Mouse (Mus musculus) T-cell, adult 66 days (primary cell): ENCODE results near the gene Ssna1. TPM values are rescaled to one million over a fixed set of nuclear protein-coding genes. Genes with fewer than 3 reads are reported as not detected.

Experiments used
- total RNA-seq, 2 experiments: library from RNA; stranded (reverse); gene quantifications; 3 replicates in 1 of 2; 4 replicates in 1 of 2; pipeline ENCODE4 v1.2.4; 2023

Gene Ssna1
- 10 to 100 TPM; 43.8 to 45.5 TPM for total RNA-seq

DNA sequence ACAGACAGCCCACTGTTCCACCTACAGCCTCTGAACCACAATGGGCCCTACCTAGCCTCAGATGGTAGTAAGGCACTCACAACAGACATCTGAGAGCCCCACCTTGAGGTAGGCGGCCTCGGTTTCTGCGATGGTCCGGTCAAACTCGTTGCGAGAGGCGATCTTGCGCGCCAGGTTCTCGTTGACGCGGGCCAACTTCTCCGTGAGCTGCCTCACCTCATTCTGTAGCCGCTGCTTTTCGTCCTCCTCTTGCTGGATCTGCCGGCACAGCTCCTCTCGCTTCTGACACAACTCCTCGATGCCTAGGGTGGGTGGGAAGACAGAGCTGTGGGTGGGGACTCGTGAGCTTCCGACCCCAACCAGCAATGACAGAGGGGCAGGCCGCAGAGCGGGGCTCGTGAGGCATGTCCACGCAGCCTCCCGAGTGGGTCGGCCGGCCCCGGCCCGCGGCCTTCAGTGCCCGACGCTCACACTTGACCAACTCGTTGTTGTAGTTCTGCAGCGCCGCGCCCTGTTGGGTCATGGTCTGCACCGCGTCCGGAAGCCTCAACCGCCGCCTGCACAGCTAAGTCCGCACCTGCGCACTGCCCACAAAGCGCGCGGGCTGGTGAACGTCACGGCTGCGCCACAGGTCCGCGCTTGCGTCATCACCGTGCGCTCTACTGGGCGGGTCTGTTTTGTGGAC lies at the start of gene Ssna1, which contains the start of gene Anapc2:
Gene Ssna1 (minus strand): TSS at position 612 of the 685 bp plus-strand sequence.
Gene Anapc2 (plus strand): TSS at position 652 of the 685 bp plus-strand sequence.

DNA sequence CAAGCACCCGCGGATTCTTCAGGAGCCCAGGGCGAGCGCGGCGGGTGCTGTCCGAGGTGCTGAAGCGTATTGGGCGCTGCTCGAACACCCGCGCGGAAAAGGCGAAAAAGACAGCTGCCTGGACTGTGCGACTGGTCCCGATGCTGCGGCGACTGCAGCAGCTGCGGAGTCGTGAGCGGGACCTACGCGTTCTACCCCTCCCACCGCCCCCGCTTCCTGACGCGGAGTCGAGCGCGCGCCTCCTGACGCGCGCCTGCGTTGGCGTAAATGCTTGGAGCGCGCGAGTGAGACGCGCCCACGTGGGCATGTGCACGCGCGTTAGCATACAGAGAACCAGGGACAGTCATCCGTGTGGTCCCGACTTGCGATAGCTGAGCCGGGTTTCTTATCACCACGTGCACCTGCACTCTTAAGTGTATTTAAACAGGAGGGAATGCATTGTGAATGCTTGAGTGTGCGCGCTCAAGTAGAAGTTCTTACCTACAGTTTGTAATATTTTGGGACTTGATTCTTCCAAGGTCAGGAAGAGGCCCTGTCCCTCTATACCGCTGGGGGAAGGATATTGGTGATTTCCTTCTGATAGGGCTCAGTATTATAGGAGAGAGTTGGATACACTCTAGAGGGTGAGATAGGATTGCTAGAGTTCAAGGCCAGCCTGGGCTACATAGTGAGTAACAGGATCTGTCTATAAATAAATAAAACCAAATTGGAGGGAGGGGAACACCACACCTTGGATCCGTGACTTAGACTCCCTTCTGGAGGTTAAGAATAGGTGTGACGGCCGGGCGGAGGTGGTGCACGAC lies 46.9 kb upstream of the Ssna1 start, which contains the start of gene Grin1:
Gene Grin1 (minus strand): TSS at position 217 of the 803 bp plus-strand sequence.

DNA sequence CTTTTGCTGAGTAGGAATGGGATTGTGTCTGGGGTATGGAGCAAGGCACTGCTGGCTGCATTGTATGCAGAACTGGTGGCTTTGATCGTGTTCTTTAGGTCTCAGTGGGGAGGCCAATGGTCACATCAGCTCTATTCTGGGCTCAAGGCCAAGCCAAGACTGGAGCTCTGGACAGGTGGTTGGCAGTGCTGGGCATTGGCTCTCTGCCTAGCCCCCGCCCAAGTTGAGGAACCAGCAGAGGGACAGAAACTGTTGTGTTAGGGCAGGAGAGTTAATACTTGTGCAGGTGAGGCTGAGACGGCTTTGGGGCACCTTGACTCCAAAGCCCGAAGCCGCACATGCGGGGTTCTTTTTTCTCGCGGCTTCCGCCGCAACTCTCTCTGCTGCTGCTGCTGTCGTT lies 17.4 kb upstream of the Ssna1 start, which contains the start of gene Lrrc26:
Gene Lrrc26 (plus strand): TSS at position 265 of the 400 bp plus-strand sequence.

DNA sequence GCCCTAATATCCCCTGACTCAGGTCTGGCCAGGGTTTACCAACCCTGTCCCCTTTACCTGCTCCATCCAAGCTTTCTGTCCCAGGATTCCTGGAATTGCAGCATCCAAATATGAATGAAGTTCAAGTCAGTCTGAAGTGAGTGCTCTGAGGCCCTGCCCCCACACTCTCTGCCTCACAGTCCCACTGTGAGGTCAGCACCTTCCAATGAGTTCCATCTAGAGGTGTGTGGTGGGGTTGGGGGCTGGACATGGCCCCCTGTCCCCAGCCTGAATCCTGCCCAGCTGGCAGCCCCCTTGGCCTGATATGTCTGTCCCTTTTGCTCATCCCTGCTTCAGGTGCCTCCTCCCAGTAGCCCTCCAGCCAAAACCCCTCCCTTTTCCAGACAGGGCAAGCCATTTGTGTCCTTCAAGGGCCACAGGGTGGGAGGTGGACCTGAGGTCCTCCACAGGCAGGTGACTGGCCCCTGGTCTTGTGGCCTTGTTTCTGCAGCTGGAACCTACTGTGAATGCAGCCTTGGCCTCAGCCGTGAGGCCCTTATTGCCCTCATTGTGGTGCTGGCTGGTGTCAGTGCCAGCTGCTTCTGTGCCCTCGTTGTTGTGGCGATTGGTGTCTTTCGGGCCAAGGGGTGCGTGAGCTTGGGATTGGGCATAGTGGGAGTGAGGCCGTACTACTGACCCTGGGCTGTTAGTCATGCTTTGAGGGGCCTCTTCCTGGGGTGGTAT lies 15.8 kb upstream of the Ssna1 start, which contains the start of gene Tmem210:
Gene Tmem210 (plus strand): TSS at position 219 of the 723 bp plus-strand sequence.

DNA sequence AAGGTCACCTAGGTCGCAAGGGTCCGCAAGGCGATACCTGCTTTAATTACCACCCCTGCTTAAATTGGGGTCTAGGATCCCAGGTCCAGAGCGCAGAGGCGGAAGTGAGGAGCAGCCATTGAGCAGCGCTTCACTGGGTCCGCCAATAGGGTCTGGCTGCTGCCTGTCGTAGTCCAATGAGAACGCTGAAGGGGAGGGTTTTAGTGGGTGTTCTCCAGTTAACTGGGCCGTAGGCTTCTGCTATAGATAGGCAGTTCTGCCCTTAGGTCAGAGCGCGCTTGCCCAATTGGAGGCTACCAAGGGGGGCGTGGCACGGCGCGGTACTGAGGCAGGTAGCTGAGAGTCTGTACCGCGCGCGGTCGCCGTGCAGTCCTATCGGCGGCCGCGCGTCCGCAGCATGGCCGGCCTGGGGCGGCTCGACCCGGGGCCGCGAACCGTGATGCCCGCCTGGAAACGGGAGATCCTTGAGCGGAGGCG lies 9.9 kb downstream of the Ssna1 start, which contains the start of gene Tprn:
Gene Tprn (plus strand): TSS at position 328 of the 477 bp plus-strand sequence.

DNA sequence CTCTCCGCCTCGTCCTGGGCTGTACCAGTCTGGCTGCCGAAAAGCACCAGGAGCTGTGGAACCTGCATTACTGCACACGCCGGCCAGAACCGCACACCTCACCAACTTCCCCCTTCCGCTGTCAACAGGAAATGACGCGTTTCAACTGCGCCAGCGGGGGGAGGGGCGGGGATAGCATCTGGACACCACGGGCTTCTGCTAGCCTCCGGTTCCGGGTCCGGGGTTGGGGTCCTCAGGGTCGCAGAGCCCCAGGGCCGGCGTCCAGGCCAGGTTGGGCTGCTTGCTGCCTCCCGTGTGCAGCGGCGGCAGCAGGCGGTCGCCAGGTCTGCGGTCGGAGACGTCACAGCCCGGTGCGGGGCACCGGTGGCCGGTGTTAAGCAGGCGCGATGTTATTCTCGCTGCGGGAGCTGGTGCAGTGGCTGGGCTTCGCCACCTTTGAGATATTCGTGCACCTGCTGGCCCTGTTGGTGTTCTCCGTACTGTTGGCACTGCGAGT lies 16.9 kb downstream of the Ssna1 start, which contains the start of gene Tmem203:
Gene Tmem203 (plus strand): TSS at position 156 of the 496 bp plus-strand sequence.

DNA sequence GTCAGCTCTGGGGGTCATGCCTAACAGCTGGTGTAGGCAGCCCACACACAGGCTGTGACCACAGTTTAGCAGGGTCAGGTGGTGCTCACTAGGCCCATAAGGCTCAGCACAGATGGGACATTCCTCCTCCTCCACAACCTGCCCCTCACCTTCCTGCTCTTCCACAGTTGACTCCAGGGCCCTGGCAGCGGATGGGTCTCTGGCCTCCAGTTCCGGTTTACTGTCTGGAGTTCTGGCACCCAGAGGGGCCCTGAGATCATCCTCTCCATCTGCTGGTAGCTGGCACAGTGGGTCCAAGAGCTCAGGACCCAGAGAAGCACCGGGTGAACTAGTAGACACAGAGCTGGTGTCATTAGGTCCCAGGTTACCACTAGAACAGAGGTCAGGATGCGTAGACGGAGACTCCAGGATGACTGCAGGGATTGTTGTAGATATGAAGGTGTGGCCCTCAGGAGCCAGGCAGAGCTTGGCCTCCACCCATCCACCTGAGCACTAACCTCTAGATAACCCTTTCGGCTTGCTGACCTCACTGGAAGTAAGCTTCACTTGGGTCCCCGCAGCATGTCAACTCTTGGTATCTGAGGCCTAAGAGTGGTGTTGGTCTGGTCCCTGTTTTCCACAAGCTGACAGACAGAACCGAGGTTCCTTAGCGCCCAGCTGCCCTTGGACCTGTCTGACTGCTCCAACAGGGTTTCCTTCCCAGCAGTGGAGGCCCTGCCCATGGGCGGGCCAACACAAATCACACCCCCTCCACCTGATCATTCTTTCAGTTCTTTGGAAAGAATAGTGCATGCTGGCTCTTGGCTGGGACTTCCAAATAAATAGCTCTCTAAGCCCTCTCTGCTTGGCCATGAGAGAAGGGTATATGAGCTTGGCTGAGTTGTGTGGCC lies 25.8 kb downstream of the Ssna1 start, which contains the start of gene AL732309.1:
Gene AL732309.1 (minus strand): TSS at position 681 of the 890 bp plus-strand sequence.

DNA sequence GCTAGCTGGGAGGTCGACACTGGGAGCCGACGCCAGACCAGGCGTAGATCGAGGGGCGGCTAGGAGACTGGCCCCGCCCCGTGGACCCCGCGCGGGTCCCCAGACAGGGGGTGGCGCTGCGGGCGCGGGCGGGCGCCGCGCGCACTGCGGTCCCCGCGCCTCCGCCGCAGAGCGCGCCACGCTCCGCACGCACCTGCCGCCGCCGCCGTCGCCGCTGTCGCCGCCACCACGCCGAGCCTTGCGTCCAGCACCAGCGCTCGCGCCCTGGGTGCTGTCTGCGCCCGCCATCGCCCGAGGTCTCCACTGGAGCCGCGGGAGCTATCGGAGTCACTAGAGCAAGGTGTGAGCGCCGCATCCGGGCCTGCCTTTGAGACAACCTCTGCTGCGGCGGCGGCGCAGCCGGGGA lies 30.1 kb downstream of the Ssna1 start, which contains the start of the genes Rnf208 and Cysrt1:
Gene Rnf208 (plus strand): TSS at position 155 of the 406 bp plus-strand sequence.
Gene Cysrt1 (minus strand): TSS at position 352 of the 406 bp plus-strand sequence.

DNA sequence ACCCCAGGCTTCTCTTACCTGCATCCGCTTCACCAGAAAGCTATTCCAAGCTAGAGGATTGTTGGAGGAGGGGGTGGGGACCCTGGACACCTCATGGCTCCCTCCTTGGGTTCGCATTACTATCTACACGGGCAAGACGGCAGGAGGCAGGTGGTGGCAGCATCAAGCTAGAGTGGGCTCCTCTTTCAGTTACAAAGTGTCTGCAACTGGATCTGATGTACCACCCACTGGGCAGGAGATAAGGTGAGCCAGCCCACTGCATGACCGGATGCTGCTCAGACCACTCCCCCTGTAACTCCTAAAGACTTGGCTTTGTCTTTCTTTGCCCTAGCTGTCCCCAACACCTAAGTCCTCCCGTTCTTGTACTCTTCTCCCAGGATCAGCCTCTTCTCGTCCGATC lies 35.6 kb downstream of the Ssna1 start, which contains the start of gene Rnf224:
Gene Rnf224 (minus strand): TSS at position 174 of the 400 bp plus-strand sequence.

DNA sequence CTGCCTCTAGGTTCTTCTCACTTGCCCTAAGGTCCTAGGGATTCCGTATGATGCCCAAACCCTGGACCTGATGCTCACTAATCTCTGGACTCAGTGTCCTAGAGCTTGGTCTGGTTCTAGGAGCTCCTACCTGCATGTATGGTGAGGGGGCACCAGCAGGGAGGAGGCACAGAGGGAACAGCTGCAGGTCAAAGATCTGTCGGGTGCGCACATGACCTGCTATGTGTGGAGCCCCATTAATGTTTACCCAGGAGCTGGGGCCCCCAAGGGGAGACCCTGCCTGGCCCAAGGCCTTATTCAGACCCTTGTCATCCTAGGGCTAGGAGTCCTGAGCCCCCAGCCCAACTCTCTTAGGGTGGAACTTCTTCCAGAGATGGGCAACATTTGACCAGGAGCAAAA lies 38.2 kb downstream of the Ssna1 start, which contains the start of gene Slc34a3:
Gene Slc34a3 (minus strand): TSS at position 315 of the 400 bp plus-strand sequence.

DNA sequence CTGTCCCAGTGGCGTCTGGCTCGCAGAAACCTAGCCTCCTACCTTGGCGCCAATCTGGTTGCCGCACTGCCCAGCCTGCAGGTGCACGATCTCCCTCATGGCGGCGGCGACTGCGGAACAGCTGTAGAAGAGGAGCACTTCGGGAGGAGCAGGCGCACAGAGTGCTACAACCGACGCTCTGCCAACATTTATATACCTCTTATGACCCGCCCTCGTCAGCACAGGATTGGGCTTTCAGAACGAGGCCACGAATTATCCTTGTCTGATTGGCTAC lies 47.8 kb downstream of the Ssna1 start, which contains the start of gene Tubb4b:
Gene Tubb4b (minus strand): TSS at position 211 of the 274 bp plus-strand sequence.

Other genes starting within 250 kb of the Ssna1 start
- gene Nsmf, start 218.1 kb downstream of the Ssna1 start, total RNA-seq = 10 to 100 TPM; 26.3 to 27.9 TPM
- not detected for gene Entpd8, start 192.1 kb downstream of the Ssna1 start, total RNA-seq
- under 1 TPM; 0.35 to 0.71 TPM for gene Noxa1, start 177.3 kb downstream of the Ssna1 start, total RNA-seq
- gene Nrarp, start 91.7 kb downstream of the Ssna1 start, total RNA-seq = 1 to 10 TPM; 2.8 to 5.0 TPM
- 10 to 100 TPM; 35.7 to 39.1 TPM for gene Tor4a, start 75.6 kb downstream of the Ssna1 start, total RNA-seq
- gene Nelfb, start 60.9 kb downstream of the Ssna1 start, total RNA-seq = 10 to 100 TPM; 74.8 to 89.9 TPM
- gene Stpg3, start 57.8 kb downstream of the Ssna1 start, total RNA-seq = under 1 TPM in 1 of 2 experiments, not detected in 1; 0.50 TPM
- not detected for gene Fam166a, start 53.7 kb downstream of the Ssna1 start, total RNA-seq
- 100 to 1,000 TPM; 122 to 138 TPM for gene Tubb4b, start 47.7 kb downstream of the Ssna1 start, total RNA-seq
- gene Slc34a3, start 38.1 kb downstream of the Ssna1 start, total RNA-seq = not detected
- not detected for gene Rnf224, start 35.7 kb downstream of the Ssna1 start, total RNA-seq
- 1 to 10 TPM in 1 of 2 experiments, under 1 TPM in 1; 0.82 to 1.4 TPM for gene Rnf208, start 30.2 kb downstream of the Ssna1 start, total RNA-seq
- not detected for gene Cysrt1, start 30.0 kb downstream of the Ssna1 start, total RNA-seq
- 10 to 100 TPM in 1 of 2 experiments, 1 to 10 TPM in 1; 9.0 to 11.1 TPM for gene AL732309.1, start 25.6 kb downstream of the Ssna1 start, total RNA-seq
- 10 to 100 TPM; 16.7 to 17.9 TPM for gene Tmem203, start 17.0 kb downstream of the Ssna1 start, total RNA-seq
- gene Tprn, start 9.8 kb downstream of the Ssna1 start, total RNA-seq = 10 to 100 TPM; 15.9 to 22.1 TPM
- gene Anapc2, start within 50 bp of the Ssna1 start, total RNA-seq = 100 to 1,000 TPM; 108 to 110 TPM
- not detected for gene Tmem210, start 15.7 kb upstream of the Ssna1 start, total RNA-seq
- not detected for gene Lrrc26, start 17.5 kb upstream of the Ssna1 start, total RNA-seq
- gene Grin1, start 46.7 kb upstream of the Ssna1 start, total RNA-seq = not detected
- gene Man1b1, start 59.9 kb upstream of the Ssna1 start, total RNA-seq = 10 to 100 TPM; 46.4 to 46.6 TPM
- gene Dpp7, start 83.9 kb upstream of the Ssna1 start, total RNA-seq = 10 to 100 TPM; 10.7 to 22.7 TPM
- 10 to 100 TPM in 1 of 2 experiments, 1 to 10 TPM in 1; 8.9 to 12.4 TPM for gene Uap1l1, start 93.2 kb upstream of the Ssna1 start, total RNA-seq
- gene Sapcd2, start 99.9 kb upstream of the Ssna1 start, total RNA-seq = 1 to 10 TPM in 1 of 2 experiments, under 1 TPM in 1; 0.39 to 2.7 TPM
- not detected for gene Entpd2, start 123.4 kb upstream of the Ssna1 start, total RNA-seq
- 1 to 10 TPM; 3.3 to 3.8 TPM for gene Npdc1, start 126.9 kb upstream of the Ssna1 start, total RNA-seq
- under 1 TPM; 0.39 to 0.73 TPM for gene Fut7, start 150.8 kb upstream of the Ssna1 start, total RNA-seq
- gene Abca2, start 156.3 kb upstream of the Ssna1 start, total RNA-seq = 10 to 100 TPM; 82.9 to 83.2 TPM
- 1 to 10 TPM in 1 of 2 experiments, not detected in 1; 1.4 TPM for gene Clic3, start 184.4 kb upstream of the Ssna1 start, total RNA-seq
- 10 to 100 TPM; 71.5 to 79.3 TPM for gene Paxx, start 188.7 kb upstream of the Ssna1 start, total RNA-seq
- not detected for gene Ptgds, start 197.6 kb upstream of the Ssna1 start, total RNA-seq
- gene Lcn12, start 221.5 kb upstream of the Ssna1 start, total RNA-seq = not detected
- 10 to 100 TPM; 51.3 to 54.9 TPM for gene Fbxw5, start 228.3 kb upstream of the Ssna1 start, total RNA-seq
- 1 to 10 TPM; 1.0 to 1.3 TPM for gene C8g, start 229.3 kb upstream of the Ssna1 start, total RNA-seq